Mouse (Mus musculus) neural tube, embryonic 12.5 days (tissue): ENCODE measurements around the gene Hsp90ab1. TPM values are rescaled to one million over a fixed set of nuclear protein-coding genes. Genes with fewer than 3 reads are reported as not detected.

Source experiments
- polyA plus RNA-seq: library from polyadenylated mRNA; unstranded; fragments of >200 nt; fragmentation: Nextera tagmentation; extraction: Ambion mirVana; gene quantifications from 2 replicates; pipeline ENCODE4 v1.2.1, GENCODE M21; 2016

The Hsp90ab1 gene
- polyA plus RNA-seq, 1 experiment from 2014 or later, result 1,381 TPM

Other genes with a start within 250 kb of the Hsp90ab1 start
- gene Cdc5l, start 139.5 kb downstream of the Hsp90ab1 start, polyA plus RNA-seq, result 68.1 and 71.8 TPM in 2 replicates
- 1.2 and 1.3 TPM in 2 replicates for gene Spats1, start 97.9 kb downstream of the Hsp90ab1 start, polyA plus RNA-seq
- 23.6 and 25.4 TPM in 2 replicates for gene Aars2, start 66.4 kb downstream of the Hsp90ab1 start, polyA plus RNA-seq
- 1.9 TPM in 2 replicates for gene Tcte1, start 49.8 kb downstream of the Hsp90ab1 start, polyA plus RNA-seq
- gene Tmem151b, start 23.6 kb downstream of the Hsp90ab1 start, polyA plus RNA-seq, result 10.5 and 13.1 TPM in 2 replicates
- 7.4 and 7.5 TPM in 2 replicates for gene Nfkbie, start 17.6 kb downstream of the Hsp90ab1 start, polyA plus RNA-seq
- gene Slc35b2, start 9.4 kb downstream of the Hsp90ab1 start, polyA plus RNA-seq, result 87.6 and 90.5 TPM in 2 replicates
- 44.7 and 47.9 TPM in 2 replicates for gene Slc29a1, start 26.3 kb upstream of the Hsp90ab1 start, polyA plus RNA-seq
- gene Mymx, start 28.8 kb upstream of the Hsp90ab1 start, polyA plus RNA-seq, result 4.4 and 6.8 TPM in 2 replicates
- gene Capn11, start 86.1 kb upstream of the Hsp90ab1 start, polyA plus RNA-seq, result 1.1 and 1.4 TPM in 2 replicates
- gene Mrpl14, start 113.1 kb upstream of the Hsp90ab1 start, polyA plus RNA-seq, result 101 and 102 TPM in 2 replicates
- 106 and 108 TPM in 2 replicates for gene Tmem63b, start 113.6 kb upstream of the Hsp90ab1 start, polyA plus RNA-seq
- not detected in 2 replicates for gene 1600014C23Rik, start 160.6 kb upstream of the Hsp90ab1 start, polyA plus RNA-seq